Mouse (Mus musculus) midbrain, embryonic 14.5 days (tissue): ENCODE results near the gene Ywhag. TPM values are rescaled to one million over a fixed set of nuclear protein-coding genes. Genes with fewer than 3 reads are reported as not detected.

Source experiments
- ATAC-seq: fragments of 200-750 bp; cut with Nextera tagmentation; 2 replicates; pipeline ENCODE4 v1.8.0; 2017; ENCODE audit warnings: moderate number of reproducible peaks, moderate library complexity; ENCODE audit not compliant: low FRiP score, low TSS enrichment
- DNase-seq: peaks from one replicate; pipeline ENCODE4 v3.0.0-alpha.2; 2015
- H3K27ac ChIP-seq: fragments of 300-500 bp; sonication (generic); replicated peaks from 2 replicates; pipeline ENCODE4 v1.5.1; 2014; ENCODE audit warnings: mild to moderate bottlenecking, low read depth, low read length, moderate library complexity
- H3K27me3 ChIP-seq: fragments of 300-500 bp; sonication (generic); 2 replicates; pipeline ENCODE4 v1.6.1; 2014; ENCODE audit warnings: low read length, control low read depth, mixed read lengths; ENCODE audit not compliant: control insufficient read depth, insufficient read depth
- H3K36me3 ChIP-seq: fragments of 300-500 bp; sonication (generic); 2 replicates; pipeline ENCODE4 v1.6.1; 2014; ENCODE audit warnings: low read length, control low read depth; ENCODE audit not compliant: control insufficient read depth, insufficient read depth
- H3K4me1 ChIP-seq: fragments of 300-500 bp; sonication (generic); 2 replicates; pipeline ENCODE4 v1.6.1; 2014; ENCODE audit warnings: mild to moderate bottlenecking, antibody characterized with exemption, low read length, control low read depth; ENCODE audit not compliant: control insufficient read depth, insufficient read depth
- H3K4me2 ChIP-seq: fragments of 300-500 bp; sonication (generic); 2 replicates; pipeline ENCODE4 v1.6.1; 2014; ENCODE audit warnings: mild to moderate bottlenecking, low read length, moderate library complexity
- H3K4me3 ChIP-seq: fragments of 300-500 bp; sonication (generic); replicated peaks from 2 replicates; pipeline ENCODE4 v1.5.1; 2014; ENCODE audit warnings: low read depth, low read length
- H3K9ac ChIP-seq: fragments of 300-500 bp; sonication (generic); replicated peaks from 2 replicates; pipeline ENCODE4 v1.6.1; 2014; ENCODE audit warnings: mild to moderate bottlenecking, low read length, moderate library complexity
- H3K9me3 ChIP-seq: fragments of 300-500 bp; sonication (generic); 2 replicates; pipeline ENCODE4 v1.6.1; 2016; ENCODE audit warnings: low read length, control low read depth, mixed read lengths; ENCODE audit not compliant: control insufficient read depth
- WGBS: fragments of 180-500 bp; shearing (Covaris S2); extraction: QIAGEN DNeasy Blood & Tissue Kit; methylation state at CpG from one replicate; pipeline ENCODE4 v1.1.7; 2014; 5-methylcytosine and 5-hydroxymethylcytosine counted together
- polyA plus RNA-seq: library from polyadenylated mRNA; unstranded; fragments of >200 nt; fragmentation: Nextera tagmentation; extraction: Ambion mirVana; gene quantifications from 2 replicates; pipeline ENCODE4 v1.2.1, GENCODE M21; 2014

The Ywhag gene
- polyA plus RNA-seq, 1 experiment from 2014 or later, result 420 TPM

- Histone ChIP-seq H3K4me1 (peaks cover 10% of the 10 kb centered on the region), H3K27ac (peak overlapping the region; percentile 85; the same call in 1 of the 2 replicates), H3K36me3 (no peaks in the 10 kb centered on the region), H3K9ac (no peak overlapping the region), H3K9me3 (no peaks in the 10 kb centered on the region), H3K4me2 (peak overlapping the region; percentile 53; the same call in 1 of the 2 replicates), H3K27me3 (no peaks in the 10 kb centered on the region), H3K4me3 (no peak overlapping the region)
- DNase-seq (no peak), ATAC-seq (no peak)
- 89% methylated on average over 4 of the region's 4 CpGs for WGBS
These were observed 24.0 kb upstream of the Ywhag start for GRCm38 (mm10) chr5:135958367-135958766.

- peak overlapping the region; percentile 53 for H3K4me2 ChIP-seq
- peak overlapping the region; percentile 85 for H3K27ac ChIP-seq
- H3K4me1 ChIP-seq, result peaks cover 10% of the 10 kb centered on the region
- peak overlapping the region; percentile 30; the same call in 1 of the 2 replicates for H3K9ac ChIP-seq
- DNase-seq, result peak; percentile 96
- peak overlapping the region; percentile 29 for H3K4me3 ChIP-seq
- H3K36me3 ChIP-seq, result no peaks in the 10 kb centered on the region
- WGBS, result 8% methylated on average over 28 of the region's 28 CpGs
- H3K9me3 ChIP-seq, result no peaks in the 10 kb centered on the region
- H3K27me3 ChIP-seq, result no peaks in the 10 kb centered on the region
- ATAC-seq, result peak; percentile 84
These were observed 23.0 kb upstream of the Ywhag start for GRCm38 (mm10) chr5:135957207-135957974.

GRCm38 (mm10) chr5:135956300-135957206, 22.1 kb upstream of the Ywhag start:
- WGBS, result 83% methylated on average over 9 of the region's 9 CpGs
- peak overlapping the region; percentile 53 for H3K4me2 ChIP-seq
- H3K9me3 ChIP-seq, result no peaks in the 10 kb centered on the region
- no peaks in the 10 kb centered on the region for H3K27me3 ChIP-seq
- H3K4me1 ChIP-seq, result peaks cover 7% of the 10 kb centered on the region
- peak overlapping the region; percentile 85 for H3K27ac ChIP-seq
- DNase-seq (no peak), ATAC-seq (no peak)
- H3K36me3 ChIP-seq, result no peaks in the 10 kb centered on the region
- H3K9ac ChIP-seq, result no peak overlapping the region; the same call in 1 of the 2 replicates
- H3K4me3 ChIP-seq, result peak overlapping the region; percentile 29; the same call in 1 of the 2 replicates

- Histone ChIP-seq H3K27ac (no peak overlapping the region), H3K27me3 (no peaks in the 10 kb centered on the region), H3K4me3 (no peak overlapping the region), H3K9me3 (no peaks in the 10 kb centered on the region), H3K36me3 (no peaks in the 10 kb centered on the region), H3K4me1 (peaks cover 5% of the 10 kb centered on the region), H3K9ac (no peak overlapping the region), H3K4me2 (no peak overlapping the region)
- ATAC-seq (no peak), DNase-seq (no peak)
- 87% methylated on average over 2 of the region's 2 CpGs for WGBS
These were observed 18.4 kb upstream of the Ywhag start for GRCm38 (mm10) chr5:135952830-135953229.

- Histone ChIP-seq H3K27me3 (no peaks in the 10 kb centered on the region), H3K4me3 (no peak overlapping the region), H3K9ac (no peak overlapping the region), H3K4me2 (no peak overlapping the region), H3K4me1 (no peaks in the 10 kb centered on the region), H3K27ac (no peak overlapping the region), H3K36me3 (no peaks in the 10 kb centered on the region), H3K9me3 (no peaks in the 10 kb centered on the region)
- ATAC-seq (no peak), DNase-seq (no peak)
- WGBS, result 91% methylated on average over 2 of the region's 2 CpGs
These were observed 17.2 kb upstream of the Ywhag start for GRCm38 (mm10) chr5:135951660-135952059.

GRCm38 (mm10) chr5:135950710-135951412, 16.4 kb upstream of the Ywhag start:
- WGBS, result 88% methylated on average over 11 of the region's 11 CpGs

GRCm38 (mm10) chr5:135946621-135947020, 12.2 kb upstream of the Ywhag start:
- Histone ChIP-seq H3K4me3 (no peak overlapping the region), H3K27me3 (no peaks in the 10 kb centered on the region), H3K4me2 (no peak overlapping the region), H3K9me3 (no peaks in the 10 kb centered on the region), H3K4me1 (no peaks in the 10 kb centered on the region), H3K9ac (no peak overlapping the region), H3K27ac (no peak overlapping the region), H3K36me3 (no peaks in the 10 kb centered on the region)
- 73% methylated on average over 5 of the region's 5 CpGs for whole genome bisulfite sequencing
- DNase-seq (peak; percentile 18), ATAC-seq (no peak)

More at GRCm38 (mm10) chr5:135950710-135951412, 16.4 kb upstream of the Ywhag start:
- DNase-seq, result no peak
- Histone ChIP-seq H3K36me3 (no peaks in the 10 kb centered on the region), H3K4me2 (no peak overlapping the region), H3K9me3 (no peaks in the 10 kb centered on the region), H3K27me3 (no peaks in the 10 kb centered on the region), H3K27ac (no peak overlapping the region), H3K4me1 (no peaks in the 10 kb centered on the region), H3K9ac (no peak overlapping the region), H3K4me3 (no peak overlapping the region)
- ATAC-seq, result no peak

DNA sequence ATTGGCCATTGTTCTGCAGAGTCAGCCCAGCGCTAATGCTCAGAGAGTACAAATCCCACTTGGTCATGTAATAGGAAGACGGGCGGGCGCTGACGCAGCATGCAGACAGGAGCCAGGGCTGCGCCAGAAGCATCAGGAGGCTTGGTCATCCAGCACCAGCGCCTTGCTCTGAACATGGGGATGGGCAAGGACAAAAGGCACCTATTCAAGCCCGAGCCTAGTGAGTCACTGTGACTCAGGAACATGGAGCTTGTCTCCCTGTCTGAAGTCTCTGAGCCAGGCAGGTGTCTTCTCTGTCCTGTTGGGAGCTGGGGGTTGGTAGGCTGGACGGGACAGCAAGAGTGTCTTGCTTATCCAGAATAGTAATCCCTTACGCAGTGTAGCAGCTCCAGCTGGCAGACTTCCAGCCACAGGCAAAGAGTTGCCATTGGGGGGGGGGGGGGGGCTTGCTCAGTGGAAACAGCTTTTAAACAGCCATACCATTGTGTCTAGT, 11.5 kb upstream of the Ywhag start:
- Histone ChIP-seq H3K4me1 (no peaks in the 10 kb centered on the region), H3K4me2 (peak overlapping the region; percentile 11), H3K27ac (peak overlapping the region; percentile 38; the same call in 1 of the 2 replicates), H3K4me3 (no peak overlapping the region), H3K9ac (no peak overlapping the region), H3K27me3 (no peaks in the 10 kb centered on the region), H3K36me3 (no peaks in the 10 kb centered on the region), H3K9me3 (no peaks in the 10 kb centered on the region)
- 39% methylated on average over 10 of the region's 10 CpGs for WGBS
- peak; percentile 74 for DNase-seq
- peak; percentile 50 for ATAC-seq
